Mouse (Mus musculus): ENCODE results near the gene Itih2. TPM values are rescaled to one million over a fixed set of nuclear protein-coding genes. Genes with fewer than 3 reads are reported as not detected.

Gene Itih2
- total RNA-seq, 4 experiments from 2014 or later, result 1.5 to 2.8 (median 2.3) TPM

- no peak for DNase-seq (ENCODE audit: low spot score in 2 of 2)
These were observed 83.3 kb downstream of the Itih2 start for GRCm38 (mm10) chr2:10047758-10048436.

Other genes starting within 250 kb of the Itih2 start
- gene 9230102O04Rik, start 241.9 kb downstream of the Itih2 start, total RNA-seq (2022), result not detected
- 1 to 10 TPM in 1 of 4 experiments, under 1 TPM in 1, not detected in 2; 0.28 to 1.4 TPM for gene Gata3, start 241.4 kb downstream of the Itih2 start, total RNA-seq (2022)
- 10 to 100 TPM; 12.8 to 14.9 (median 13.8) TPM for gene Taf3, start 82.8 kb downstream of the Itih2 start, total RNA-seq (2022)
- gene Atp5c1, start 50.9 kb downstream of the Itih2 start, total RNA-seq (2022), result 100 to 1,000 TPM; 248 to 267 (median 258) TPM
- 10 to 100 TPM in 3 of 4 experiments, 1 to 10 TPM in 1; 9.0 to 15.2 (median 11.9) TPM for gene Kin, start 50.8 kb downstream of the Itih2 start, total RNA-seq (2022)
- gene Itih5, start 22.2 kb upstream of the Itih2 start, total RNA-seq (2022), result 10 to 100 TPM; 11.9 to 13.9 (median 13.5) TPM
- 1 to 10 TPM; 2.6 to 4.3 (median 2.7) TPM for gene Sfmbt2, start 239.1 kb upstream of the Itih2 start, total RNA-seq (2022)